Mouse (Mus musculus) intestine, embryonic 14.5 days (tissue): ENCODE results near the gene Lcn2. TPM values are rescaled to one million over a fixed set of nuclear protein-coding genes. Genes with fewer than 3 reads are reported as not detected.
"Not testable (repeated sequence)": the region's sequence is repeated elsewhere in the genome, so short reads cannot be mapped to it uniquely, and the experiment has no call there.

Source experiments
- ATAC-seq: fragments of 200-750 bp; cut with Nextera tagmentation; replicated peaks from 2 replicates; pipeline ENCODE4 v1.8.0; 2017; ENCODE audit warnings: low read depth, moderate number of reproducible peaks, moderate TSS enrichment, moderate library complexity; ENCODE audit not compliant: low FRiP score, low TSS enrichment
- DNase-seq: peaks from one replicate; pipeline ENCODE4 v3.0.0-alpha.2; 2018; ENCODE audit warnings: low spot score
- H3K27ac ChIP-seq: fragments of 300-500 bp; sonication (generic); 2 replicates; pipeline ENCODE4 v1.5.1; 2014; ENCODE audit warnings: low read depth, mild to moderate bottlenecking, control low read depth
- H3K27me3 ChIP-seq: fragments of 300-500 bp; sonication (generic); replicated peaks from 2 replicates; pipeline ENCODE4 v1.6.1; 2014; ENCODE audit warnings: low read length, control low read depth; ENCODE audit not compliant: control insufficient read depth, insufficient read depth
- H3K36me3 ChIP-seq: fragments of 300-500 bp; sonication (generic); 2 replicates; pipeline ENCODE4 v1.6.1; 2014; ENCODE audit warnings: low read length, control low read depth; ENCODE audit not compliant: control insufficient read depth, insufficient read depth
- H3K4me1 ChIP-seq: fragments of 300-500 bp; sonication (generic); replicated peaks from 2 replicates; pipeline ENCODE4 v1.6.1; 2014; ENCODE audit warnings: low read length, control low read depth, mixed read lengths; ENCODE audit not compliant: control insufficient read depth, insufficient read depth
- H3K4me2 ChIP-seq: fragments of 300-500 bp; sonication (generic); 2 replicates; pipeline ENCODE4 v1.6.1; 2014; ENCODE audit warnings: low read length
- H3K4me3 ChIP-seq: fragments of 300-500 bp; sonication (generic); 2 replicates; pipeline ENCODE4 v1.5.1; 2014; ENCODE audit warnings: low read depth, low read length, control low read depth, mixed read lengths
- H3K9ac ChIP-seq: fragments of 300-500 bp; sonication (generic); 2 replicates; pipeline ENCODE4 v1.6.1; 2014; ENCODE audit warnings: mild to moderate bottlenecking, low read length
- H3K9me3 ChIP-seq: fragments of 300-500 bp; sonication (generic); 2 replicates; pipeline ENCODE4 v1.6.1; 2016; ENCODE audit warnings: low read length, control low read depth; ENCODE audit not compliant: control insufficient read depth
- WGBS: fragments of 180-500 bp; shearing (Covaris S2); extraction: QIAGEN DNeasy Blood & Tissue Kit; methylation state at CpG from one replicate; pipeline ENCODE4 v1.1.7; 2014; 5-methylcytosine and 5-hydroxymethylcytosine counted together
- polyA plus RNA-seq: library from polyadenylated mRNA; unstranded; fragments of >200 nt; fragmentation: Nextera tagmentation; extraction: Ambion mirVana; gene quantifications from 2 replicates; pipeline ENCODE4 v1.2.1, GENCODE M21; 2014

The Lcn2 gene
- polyA plus RNA-seq, 1 experiment from 2014 or later, result 0.93 TPM

- 94% methylated on average over 5 of the region's 5 CpGs for WGBS
- no peak for ATAC-seq
- no peaks in the 10 kb centered on the region for H3K9me3 ChIP-seq
- 0 out of 2 replicates have a peak, but pooled peaks cover 7% of the 10 kb centered on the region for H3K4me1 ChIP-seq
- no peak overlapping the region for H3K27ac ChIP-seq
- H3K9ac ChIP-seq, result no peak overlapping the region
- no peak overlapping the region for H3K4me2 ChIP-seq
- no peak for DNase-seq
- peaks cover 74% of the 10 kb centered on the region for H3K36me3 ChIP-seq
- H3K4me3 ChIP-seq, result no peak overlapping the region
- H3K27me3 ChIP-seq, result no peaks in the 10 kb centered on the region
Measured at GRCm38 (mm10) chr2:32367315-32367714, 20.7 kb downstream of the Lcn2 start.

- Histone ChIP-seq H3K9ac (peak overlapping the region; percentile 83; the same call in 1 of the 2 replicates), H3K4me3 (no peak overlapping the region), H3K27me3 (peaks cover 10% of the 10 kb centered on the region; the same call in 1 of the 2 replicates), H3K9me3 (no peaks in the 10 kb centered on the region), H3K27ac (no peak overlapping the region), H3K4me1 (peaks cover 15% of the 10 kb centered on the region; the same call in 1 of the 2 replicates), H3K36me3 (peaks cover 42% of the 10 kb centered on the region), H3K4me2 (peak overlapping the region; percentile 69)
- no peak for ATAC-seq
- 84% methylated on average over 8 of the region's 8 CpGs for WGBS
- no peak for DNase-seq
Measured at GRCm38 (mm10) chr2:32364121-32364520, 23.9 kb downstream of the Lcn2 start.

DNA sequence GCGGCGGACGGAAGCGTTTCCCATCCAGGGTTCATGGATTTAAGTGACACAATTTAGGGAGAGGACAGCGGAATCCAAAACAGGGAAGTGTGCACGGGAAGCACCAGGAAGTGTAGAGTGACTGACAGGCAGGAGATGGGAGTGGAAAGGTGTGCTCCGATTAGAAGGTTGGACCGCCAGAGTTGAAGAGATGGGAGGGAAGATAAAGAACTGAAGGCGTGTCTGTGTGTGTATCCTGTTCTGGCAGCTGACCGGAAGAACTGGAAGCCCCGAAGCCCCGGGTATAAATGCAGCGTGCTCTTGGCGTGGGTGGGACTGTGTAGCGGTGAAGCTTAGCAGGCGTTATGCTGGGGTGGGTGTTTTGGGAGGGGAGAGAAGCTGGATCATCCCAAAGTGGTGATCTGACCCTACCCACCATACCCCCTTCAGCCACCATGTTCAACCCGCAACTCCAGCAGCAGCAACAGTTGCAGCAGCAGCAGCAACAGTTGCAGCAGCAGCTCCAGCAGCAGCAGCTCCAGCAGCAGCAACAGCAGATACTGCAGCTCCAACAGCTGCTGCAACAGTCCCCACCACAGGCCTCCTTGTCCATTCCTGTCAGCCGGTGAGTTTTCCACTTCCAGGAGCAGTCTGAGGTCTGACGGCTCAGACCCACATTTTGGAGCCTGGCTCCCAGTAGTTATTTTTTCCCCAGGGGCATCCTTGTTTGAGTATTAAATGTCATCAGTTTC is 24.5 kb downstream of the Lcn2 start:
- Histone ChIP-seq H3K4me1 (peaks cover 15% of the 10 kb centered on the region; the same call in 1 of the 2 replicates), H3K27ac (peak overlapping the region; percentile 92), H3K4me3 (peak overlapping the region; percentile 80), H3K36me3 (peaks cover 40% of the 10 kb centered on the region), H3K27me3 (peaks cover 10% of the 10 kb centered on the region; the same call in 1 of the 2 replicates), H3K9me3 (no peaks in the 10 kb centered on the region), H3K4me2 (peak overlapping the region; percentile 69), H3K9ac (peak overlapping the region; percentile 83)
- 9% methylated on average over 19 of the region's 19 CpGs for WGBS
- DNase-seq (no peak), ATAC-seq (peak; percentile 55)

- WGBS, result under 1% methylated on average over 53 of the region's 53 CpGs
- Histone ChIP-seq H3K9me3 (no peaks in the 10 kb centered on the region), H3K4me2 (peak overlapping the region; percentile 69), H3K27me3 (peaks cover 10% of the 10 kb centered on the region; the same call in 1 of the 2 replicates), H3K36me3 (peaks cover 34% of the 10 kb centered on the region), H3K27ac (peak overlapping the region; percentile 92), H3K4me3 (peak overlapping the region; percentile 80), H3K9ac (peak overlapping the region; percentile 83), H3K4me1 (peaks cover 15% of the 10 kb centered on the region; the same call in 1 of the 2 replicates)
- DNase-seq (peak; percentile 96), ATAC-seq (peak; percentile 76)
Measured at GRCm38 (mm10) chr2:32362817-32363340, 25.2 kb downstream of the Lcn2 start.

- not testable (repeated sequence) for ATAC-seq, DNase-seq, H3K9me3 ChIP-seq, H3K27me3 ChIP-seq
- Histone ChIP-seq H3K4me1 (peaks cover 15% of the 10 kb centered on the region; the same call in 1 of the 2 replicates), H3K9ac (peak overlapping the region; percentile 83), H3K36me3 (peaks cover 28% of the 10 kb centered on the region), H3K27ac (peak overlapping the region; percentile 92), H3K4me3 (peak overlapping the region; percentile 80), H3K4me2 (peak overlapping the region; percentile 69)
- 43% methylated on average over 5 of the region's 5 CpGs for WGBS
Measured at GRCm38 (mm10) chr2:32362274-32362673, 25.8 kb downstream of the Lcn2 start.

- Histone ChIP-seq H3K4me3 (peak overlapping the region; percentile 27), H3K4me2 (peak overlapping the region; percentile 67), H3K27ac (no peak overlapping the region), H3K9ac (peak overlapping the region; percentile 29), H3K9me3 (no peaks in the 10 kb centered on the region), H3K27me3 (peaks cover 10% of the 10 kb centered on the region; the same call in 1 of the 2 replicates), H3K36me3 (peaks cover 20% of the 10 kb centered on the region), H3K4me1 (peaks cover 15% of the 10 kb centered on the region; the same call in 1 of the 2 replicates)
- DNase-seq (peak; percentile 78), ATAC-seq (peak; percentile 63; the same call in 1 of the 2 replicates)
- WGBS, result under 1% methylated on average over 24 of the region's 24 CpGs
Measured at GRCm38 (mm10) chr2:32361437-32361836, 26.6 kb downstream of the Lcn2 start.

DNA sequence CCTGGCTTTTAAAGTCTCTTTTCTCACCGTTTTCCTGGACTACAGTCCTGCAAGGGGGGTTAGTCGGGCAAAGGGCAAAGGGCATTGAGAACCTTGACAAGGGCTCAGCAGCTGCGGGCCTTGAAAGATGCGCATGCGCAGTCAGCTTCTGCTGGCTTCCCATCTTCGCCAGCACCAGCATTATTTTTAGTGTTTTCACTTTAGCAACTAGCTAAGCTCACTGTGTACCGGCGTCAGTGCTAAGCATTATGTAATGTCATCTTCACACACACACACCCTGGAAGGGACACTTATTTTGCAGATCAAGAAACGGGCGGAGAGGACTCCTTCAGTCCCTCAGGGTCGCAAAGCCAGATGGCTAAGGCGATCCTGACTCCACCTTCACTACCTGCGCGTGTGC is 27.3 kb downstream of the Lcn2 start:
- ATAC-seq (peak; percentile 5; the same call in 1 of the 2 replicates), DNase-seq (peak; percentile 78)
- Histone ChIP-seq H3K4me3 (peak overlapping the region; percentile 27), H3K4me1 (peaks cover 15% of the 10 kb centered on the region; the same call in 1 of the 2 replicates), H3K36me3 (peaks cover 13% of the 10 kb centered on the region), H3K27me3 (peaks cover 10% of the 10 kb centered on the region; the same call in 1 of the 2 replicates), H3K27ac (no peak overlapping the region), H3K9me3 (no peaks in the 10 kb centered on the region), H3K4me2 (peak overlapping the region; percentile 67), H3K9ac (no peak overlapping the region)
- WGBS, result 5% methylated on average over 14 of the region's 14 CpGs

DNA sequence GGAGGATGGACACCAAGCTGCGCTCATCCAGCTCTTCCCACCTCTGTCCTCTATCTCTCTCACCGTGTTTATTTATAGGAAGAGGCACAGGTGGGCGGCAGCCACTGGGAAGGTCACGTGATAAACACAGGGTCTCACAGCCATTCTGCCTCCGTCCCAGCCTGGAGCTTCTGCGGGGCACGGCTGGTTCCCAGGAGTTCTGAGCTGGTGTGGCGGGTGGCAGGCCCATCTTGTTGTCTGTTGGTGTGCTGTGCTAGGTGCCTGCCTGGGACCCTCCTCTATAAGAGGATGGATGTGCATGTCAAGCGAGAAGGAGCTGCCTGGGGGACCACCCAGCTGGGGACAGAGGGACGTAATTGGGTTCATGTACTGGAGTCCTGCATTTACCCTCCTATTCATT is 29.7 kb downstream of the Lcn2 start:
- ATAC-seq (no peak), DNase-seq (no peak)
- Histone ChIP-seq H3K4me2 (no peak overlapping the region), H3K9me3 (no peaks in the 10 kb centered on the region), H3K36me3 (no peaks in the 10 kb centered on the region), H3K9ac (no peak overlapping the region), H3K27ac (no peak overlapping the region), H3K27me3 (peaks cover 10% of the 10 kb centered on the region; the same call in 1 of the 2 replicates), H3K4me1 (peaks cover 8% of the 10 kb centered on the region; the same call in 1 of the 2 replicates), H3K4me3 (no peak overlapping the region)
- 55% methylated on average over 10 of the region's 10 CpGs for WGBS
